Mouse (Mus musculus) thymus, postnatal 36 days (tissue): ENCODE results near the gene Adat3.
"Not testable (repeated sequence)": the region's sequence is repeated elsewhere in the genome, so short reads cannot be mapped to it uniquely, and the experiment has no call there.

Experiments
- DNase-seq, 2 experiments: peaks; one replicate each; pipeline ENCODE4 v3.0.0; 2022; ENCODE audit warnings: mixed read lengths in 2 of 2

The Adat3 gene

DNA sequence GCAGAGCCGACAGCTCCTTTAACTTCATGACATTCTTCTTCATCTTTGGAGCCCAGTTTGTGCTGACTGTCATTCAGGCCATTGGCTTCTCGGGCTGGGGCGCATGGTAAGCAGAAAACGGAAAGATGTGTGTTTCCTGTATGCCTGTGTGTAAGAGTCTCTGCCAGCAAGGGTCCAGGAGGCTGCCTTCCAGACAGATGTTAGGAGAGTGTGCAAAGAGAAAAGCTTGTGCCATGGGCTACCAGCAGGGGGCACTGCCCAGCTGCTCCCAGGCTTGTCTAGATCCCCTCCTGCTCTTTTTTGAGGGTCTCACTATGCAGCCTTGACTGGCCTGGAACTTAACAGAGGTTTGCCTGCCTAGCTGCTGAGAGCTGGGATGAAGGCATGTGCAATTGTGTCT is 8.3 kb downstream of the Adat3 start:
- DNase-seq: peak; percentile 81 to 85

DNA sequence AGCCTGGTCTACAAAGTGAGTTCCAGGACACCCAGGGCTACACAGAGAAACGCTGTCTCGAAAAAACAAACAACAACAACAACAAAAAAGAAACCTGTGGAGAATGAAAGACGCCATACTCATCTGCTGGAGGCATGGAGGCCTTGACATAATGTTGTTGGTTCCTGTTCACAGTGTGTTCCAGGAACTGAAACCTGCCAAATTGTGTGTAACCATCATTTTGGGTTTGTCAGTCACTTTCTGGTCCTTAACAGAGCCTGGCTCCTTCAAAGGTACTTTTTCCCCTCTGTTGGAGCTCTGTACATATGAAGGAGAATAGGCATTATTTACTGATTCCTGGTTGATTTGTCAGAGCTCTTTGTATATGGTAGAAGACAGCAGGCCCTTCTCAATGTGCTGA is 9.2 kb downstream of the Adat3 start:
- DNase-seq: no peak

DNA sequence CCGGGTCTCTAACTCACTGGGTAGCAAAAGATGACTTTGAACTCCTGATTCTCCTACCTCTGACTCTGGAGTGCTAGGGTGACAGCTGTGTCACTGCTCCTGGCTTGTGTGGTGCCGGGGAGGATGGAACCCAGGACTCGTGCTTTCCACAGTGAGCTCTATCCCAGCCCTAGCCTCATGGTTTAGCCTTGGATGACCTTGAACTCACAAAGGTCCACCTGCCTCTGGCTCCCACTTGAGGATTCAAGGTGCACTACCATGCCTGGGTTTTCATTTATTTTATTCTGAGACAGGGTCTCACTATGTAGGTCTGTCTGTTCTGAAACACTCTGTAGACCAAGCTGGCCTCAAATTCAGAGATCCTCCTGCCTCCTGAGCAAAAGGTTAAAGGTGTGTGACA is 11.1 kb downstream of the Adat3 start:
- no peak for DNase-seq

DNA sequence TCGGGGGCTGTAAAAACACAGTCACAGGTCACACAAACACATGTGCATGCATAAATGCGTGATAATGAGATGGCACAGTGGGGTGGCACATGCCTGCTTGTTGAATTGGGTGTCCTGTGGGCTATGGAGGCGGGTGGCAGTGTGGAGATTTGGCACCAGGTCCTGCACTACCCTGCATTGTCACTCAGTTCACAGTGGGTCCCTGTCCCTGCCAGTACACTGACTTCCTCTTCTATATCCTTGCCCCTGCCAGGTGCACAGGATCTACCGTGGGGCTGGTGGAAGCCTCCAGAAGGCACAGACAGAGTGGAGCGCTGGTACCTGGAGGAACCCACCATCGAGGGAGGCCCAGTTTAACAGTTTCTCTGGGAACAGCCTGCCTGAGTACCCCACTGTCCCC is 11.7 kb downstream of the Adat3 start:
- peak; percentile 44 to 60 for DNase-seq

DNA sequence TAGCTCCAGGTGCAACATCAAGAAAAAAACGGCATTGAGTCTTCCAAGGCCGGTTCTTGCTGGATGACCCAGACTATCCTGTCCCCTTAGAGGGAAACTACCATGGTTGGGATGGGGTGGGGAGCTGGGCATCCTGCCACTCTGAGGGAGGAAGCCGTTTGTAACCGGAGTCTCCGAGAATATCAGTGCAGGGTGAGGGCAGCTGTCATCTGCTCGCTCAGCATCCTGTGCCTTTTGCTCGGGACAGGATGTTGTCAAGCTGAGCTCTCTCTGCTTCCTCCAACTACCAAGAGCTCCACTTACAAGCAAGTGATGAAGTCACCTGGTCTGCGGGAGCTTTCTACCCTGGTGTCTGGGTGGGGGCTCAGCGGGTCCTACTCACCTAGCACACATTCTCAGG is 15.5 kb downstream of the Adat3 start:
- peak; percentile 72 to 87 for DNase-seq

DNA sequence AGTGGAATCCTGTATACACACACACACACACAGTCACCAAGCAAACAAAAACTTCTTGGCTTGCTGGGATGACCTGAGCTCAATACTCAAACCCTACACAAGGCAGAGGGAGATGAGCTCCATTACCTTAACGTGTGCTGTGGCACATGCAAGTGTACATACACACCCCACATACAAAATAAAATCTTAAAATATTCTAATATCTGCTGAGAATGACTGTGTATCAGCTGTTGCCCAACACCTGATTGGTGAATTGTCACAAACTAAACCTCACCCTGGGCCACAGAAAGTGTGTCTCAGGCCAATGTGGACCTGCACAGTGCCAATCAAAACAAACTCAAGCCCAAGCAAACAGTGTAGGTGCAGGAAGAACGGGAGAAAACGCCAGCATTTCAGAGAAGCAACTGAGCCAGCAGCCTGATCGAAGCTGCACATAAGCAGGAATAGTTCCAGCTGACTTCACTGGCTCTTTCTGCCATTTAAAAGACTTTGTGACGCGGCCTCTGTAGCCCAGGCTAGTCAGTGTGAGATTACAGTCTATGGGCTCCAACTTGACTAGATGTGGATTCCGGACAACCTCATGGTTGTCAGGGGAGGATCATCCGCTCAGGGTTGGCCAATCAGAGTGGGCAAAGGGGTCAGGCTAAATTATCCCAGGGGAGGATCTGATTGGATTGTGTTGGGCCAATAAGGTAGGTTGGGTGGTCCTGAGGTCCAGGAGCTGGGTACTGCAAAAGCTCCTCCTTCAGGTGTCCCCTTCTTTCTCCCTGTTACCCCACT is 17.0 kb downstream of the Adat3 start:
- no peak for DNase-seq

DNA sequence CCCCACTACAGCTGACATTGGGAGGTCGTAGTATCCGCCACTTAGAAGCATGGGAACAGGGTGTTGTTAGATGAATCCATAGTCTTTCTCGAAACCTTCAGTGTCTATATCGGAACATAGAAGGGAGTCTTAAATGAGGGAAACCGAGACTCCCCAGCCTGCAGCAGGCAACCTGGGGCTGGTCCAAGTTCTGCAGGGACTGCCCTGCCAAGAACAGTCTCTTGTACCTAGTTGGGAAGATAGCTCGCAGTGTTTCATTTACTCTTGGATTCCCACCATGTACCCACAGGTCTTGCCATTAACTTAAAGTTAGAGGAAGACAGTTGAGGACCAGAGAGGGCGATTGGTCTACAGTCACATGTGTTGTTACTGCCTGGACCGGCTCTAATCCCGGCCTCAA is 17.7 kb downstream of the Adat3 start:
- DNase-seq: no peak

DNA sequence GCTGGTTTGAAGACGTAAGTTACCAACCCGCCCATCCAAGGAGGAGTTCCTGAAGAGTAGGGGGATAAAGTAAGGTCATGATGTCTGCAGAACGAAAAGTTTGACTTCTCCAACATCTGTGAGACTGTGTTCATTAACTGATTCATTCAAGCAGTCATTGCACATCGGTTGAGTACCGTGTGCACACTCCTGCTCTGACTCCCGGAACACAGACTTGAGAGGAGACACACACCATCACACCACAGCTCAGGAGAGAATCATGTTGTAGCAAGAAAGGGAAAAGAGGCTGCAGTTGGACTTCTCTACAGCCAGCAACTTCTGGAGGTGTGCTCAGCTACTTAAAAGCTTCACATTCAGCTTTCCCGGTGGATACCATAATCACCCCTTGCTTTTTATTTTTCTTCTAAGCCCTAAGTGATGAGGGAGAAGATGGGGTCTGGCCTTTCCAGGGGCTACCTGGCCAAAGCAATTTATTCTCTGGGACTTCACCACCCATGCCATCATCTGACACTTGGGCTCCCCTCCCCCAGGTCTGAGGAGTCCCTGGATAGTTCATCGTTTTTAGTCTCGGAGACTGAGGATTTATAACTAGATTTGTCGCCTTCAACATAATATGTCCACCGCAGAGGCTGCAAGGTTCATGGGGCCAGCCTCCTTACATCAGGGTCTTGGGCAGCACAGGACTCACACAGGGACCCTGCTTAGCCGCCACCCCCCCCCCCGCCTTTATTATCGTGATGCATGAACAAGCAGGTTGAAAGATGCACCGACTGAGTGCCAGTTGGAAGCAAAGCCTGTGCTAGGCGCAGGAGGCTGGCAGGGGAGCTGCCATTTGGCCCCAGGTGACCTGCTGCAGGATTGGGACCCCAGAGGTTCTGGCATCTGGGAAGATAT is 18.4 kb downstream of the Adat3 start:
- DNase-seq: no peak

DNA sequence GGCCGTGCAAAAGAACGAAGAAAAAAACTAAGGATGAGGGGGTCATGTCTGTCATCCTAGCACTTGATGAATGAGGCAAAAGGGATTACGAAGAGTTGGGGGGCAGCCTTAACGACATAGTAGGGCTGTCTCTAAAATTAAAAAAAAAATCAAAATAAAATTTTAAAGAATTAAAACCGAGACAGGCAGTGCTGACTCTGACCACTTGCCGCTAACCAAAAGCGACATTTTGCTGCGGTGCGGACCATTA is 18.9 kb downstream of the Adat3 start:
- no peak for DNase-seq

DNA sequence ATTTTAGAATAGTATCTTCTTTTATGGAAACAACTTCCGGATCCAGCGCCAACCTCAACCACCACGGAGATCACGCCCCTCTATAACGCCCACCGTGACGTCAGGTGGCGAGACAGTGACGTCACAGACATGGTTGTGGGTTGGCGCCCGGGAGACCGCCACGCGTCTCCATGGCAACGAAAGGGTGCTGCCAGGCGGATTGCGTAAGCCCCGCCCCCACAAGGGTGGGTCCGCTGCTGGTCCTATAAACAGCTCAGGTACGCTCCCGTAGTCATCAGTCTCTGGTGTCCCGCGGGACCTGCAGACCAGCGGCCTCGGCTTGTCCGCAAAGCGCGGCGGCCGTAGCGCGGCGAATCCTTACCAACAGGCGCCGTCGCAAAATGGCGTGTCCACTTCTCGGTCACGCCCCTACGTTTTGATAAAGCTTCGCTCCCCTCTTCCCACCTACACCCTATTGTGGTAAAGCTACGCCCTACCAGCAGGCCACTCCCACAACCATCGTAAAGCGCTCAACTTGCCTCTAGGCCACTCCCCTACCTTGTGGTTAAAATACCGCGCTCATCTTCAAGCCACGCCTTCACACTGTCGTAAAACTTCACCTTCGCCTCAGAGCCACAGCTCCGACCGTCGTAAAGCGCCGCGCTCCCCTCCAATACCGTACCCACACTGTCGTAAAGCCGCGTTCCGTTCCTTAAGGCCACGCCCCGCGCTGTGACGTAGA is 19.4 kb downstream of the Adat3 start:
- peak; percentile 98 to 99 for DNase-seq

DNA sequence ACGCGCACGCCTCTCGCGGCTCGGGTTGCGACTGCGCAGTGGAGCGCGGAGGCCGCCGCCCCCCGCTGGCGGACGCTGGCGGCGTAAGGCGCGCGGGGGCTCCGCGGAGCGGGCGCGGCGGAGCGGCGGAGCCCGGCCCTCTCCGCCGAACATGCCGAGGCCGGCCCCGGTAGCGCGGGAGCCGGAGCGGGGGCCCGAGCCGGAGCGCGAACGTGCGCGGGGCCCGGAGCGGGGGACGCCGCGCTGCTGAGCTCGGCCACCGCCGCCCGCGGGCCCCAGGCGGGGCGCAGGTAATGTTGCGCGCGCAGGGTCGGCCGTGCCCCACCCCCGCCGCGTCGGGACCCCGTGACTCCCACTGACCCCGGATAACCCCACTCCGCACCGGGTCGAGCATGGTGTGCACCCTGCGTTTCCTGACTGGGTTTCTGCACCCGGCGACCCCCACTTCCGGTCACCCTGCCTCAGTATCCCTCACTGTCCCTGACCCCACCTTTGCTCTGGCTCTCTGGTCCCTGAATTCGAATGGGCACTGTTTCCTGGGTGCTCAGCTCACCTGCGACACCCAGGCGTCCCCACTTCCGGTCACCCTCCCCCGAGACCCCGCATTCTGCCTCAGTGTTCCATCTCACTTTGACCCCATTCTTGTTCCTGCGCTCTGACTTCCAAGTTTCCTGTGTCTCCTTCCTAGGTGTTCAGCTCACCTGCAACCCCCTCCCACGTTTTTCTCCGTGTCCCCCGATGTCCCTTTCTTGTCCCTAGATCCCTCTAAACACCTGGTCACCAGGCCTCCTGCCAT is 20.2 kb downstream of the Adat3 start, which contains the start of gene Csnk1g2:
Gene Csnk1g2 (plus strand): TSS at position 178 of the 796 bp plus-strand sequence.
- DNase-seq: peak; percentile 78 to 87

DNA sequence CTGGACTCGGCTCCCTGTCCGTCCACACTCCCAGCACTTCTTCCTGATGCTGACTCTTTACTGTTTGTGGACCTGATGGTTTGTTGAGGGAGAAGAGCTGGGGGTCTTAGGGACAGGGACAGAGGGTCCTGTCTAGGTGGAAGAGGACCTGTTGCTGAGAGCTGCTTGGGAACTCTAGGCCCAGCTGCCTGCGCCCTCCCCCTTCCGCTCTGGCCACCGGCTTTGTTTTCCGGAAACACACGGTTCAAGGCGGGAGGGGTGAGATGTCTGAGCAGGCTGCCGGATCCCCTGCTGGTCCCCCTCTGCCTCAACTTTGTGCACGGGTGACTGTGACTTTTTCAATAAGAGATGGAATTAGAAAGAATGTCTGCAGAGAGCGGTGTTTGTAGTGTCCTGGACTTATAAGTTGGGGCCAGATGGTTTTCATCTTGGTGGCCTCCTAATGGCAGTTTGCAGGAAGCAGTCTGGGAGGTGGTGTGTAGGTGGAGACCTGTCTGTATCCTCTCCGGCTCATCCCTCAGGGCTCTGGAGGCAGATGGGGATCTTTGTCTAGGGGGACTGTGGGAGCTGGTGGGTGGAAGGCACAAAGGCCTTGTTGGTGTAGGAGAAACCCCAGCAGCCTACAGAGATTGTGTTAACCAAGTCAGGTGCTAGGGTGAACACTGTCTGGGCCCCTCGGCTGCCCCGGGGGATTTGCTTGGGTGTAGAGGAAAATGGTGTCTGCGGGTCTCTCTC is 20.9 kb downstream of the Adat3 start:
- DNase-seq: peak; percentile 82 to 89

DNA sequence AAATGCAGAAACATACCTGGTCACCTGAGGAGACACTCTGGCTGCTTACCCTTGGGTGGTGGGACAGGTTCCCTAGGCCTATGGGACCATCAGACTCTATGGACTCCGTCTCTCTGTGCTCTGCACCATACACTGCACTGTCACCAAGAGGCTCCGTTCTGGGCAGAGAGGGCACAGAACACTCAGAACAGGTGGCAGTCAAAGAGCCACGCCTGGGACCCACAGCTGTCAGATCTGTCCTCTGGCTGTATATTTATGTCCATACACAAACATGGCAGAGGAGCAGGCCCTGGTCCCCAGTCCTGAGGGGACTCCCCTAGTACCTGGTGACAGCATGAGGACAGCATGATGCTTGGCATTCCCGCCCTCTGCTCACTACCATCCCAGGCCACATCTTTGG is 23.1 kb downstream of the Adat3 start:
- DNase-seq: no peak

DNA sequence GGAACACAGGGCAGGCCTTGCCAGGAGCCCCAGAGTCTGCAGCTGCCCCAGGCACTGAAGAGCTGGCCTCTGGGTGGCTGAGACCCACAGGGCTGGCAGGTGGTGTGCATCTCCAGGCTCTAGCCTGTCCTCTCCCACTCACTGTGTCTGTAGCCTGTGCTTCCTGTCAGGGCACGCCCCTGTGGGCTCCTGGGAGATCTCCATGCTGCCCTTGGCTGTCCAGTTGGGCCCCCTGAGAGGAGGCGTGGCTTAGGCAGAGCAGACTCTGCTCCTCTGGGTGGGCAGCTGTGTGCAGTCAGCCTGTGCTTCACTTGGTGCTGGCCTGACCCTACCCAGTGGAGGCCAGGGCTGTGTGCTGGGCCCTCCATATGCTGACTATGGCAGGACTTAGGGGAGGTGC is 25.0 kb downstream of the Adat3 start:
- DNase-seq: no peak

DNA sequence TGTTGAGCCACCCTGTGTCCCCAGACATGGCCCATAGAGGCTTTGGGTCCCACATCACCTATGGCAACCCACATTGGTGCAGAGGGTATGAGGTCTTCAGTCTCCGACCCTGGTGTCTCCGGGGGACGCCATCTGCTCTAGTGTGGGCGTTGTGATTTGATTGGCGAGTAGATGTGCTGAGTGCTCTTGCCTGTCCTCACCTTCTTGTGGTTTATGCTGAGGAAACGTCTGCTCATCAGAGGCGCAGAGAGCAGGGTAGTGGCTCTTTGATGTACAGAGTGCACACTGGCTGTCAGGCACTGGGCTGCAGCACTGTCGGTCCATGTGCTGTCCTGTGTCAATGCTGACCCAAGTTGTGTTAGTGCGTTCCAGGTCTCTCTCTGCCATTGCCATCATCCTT is 26.2 kb downstream of the Adat3 start:
- DNase-seq: no peak

DNA sequence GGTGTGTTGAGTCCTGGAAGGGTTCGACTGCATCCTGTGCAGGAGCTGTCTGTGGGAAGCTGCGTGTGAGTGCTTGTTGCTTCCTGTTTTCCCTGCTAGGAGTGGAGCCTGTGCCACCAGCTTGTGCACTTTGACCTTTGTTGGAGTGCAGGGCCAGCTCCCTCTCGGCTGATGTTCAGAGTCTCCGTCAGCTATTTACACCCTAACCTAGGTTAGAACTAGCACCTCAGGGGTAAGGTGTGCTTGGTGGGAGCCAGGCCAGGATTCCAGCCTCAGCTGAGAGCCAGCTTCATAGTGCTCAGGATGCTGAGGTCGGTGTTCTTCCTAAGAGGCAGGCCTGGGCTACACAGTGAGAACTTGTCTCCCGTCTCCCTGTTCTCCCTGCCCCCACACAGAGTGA is 32.7 kb downstream of the Adat3 start:
- DNase-seq: no peak

DNA sequence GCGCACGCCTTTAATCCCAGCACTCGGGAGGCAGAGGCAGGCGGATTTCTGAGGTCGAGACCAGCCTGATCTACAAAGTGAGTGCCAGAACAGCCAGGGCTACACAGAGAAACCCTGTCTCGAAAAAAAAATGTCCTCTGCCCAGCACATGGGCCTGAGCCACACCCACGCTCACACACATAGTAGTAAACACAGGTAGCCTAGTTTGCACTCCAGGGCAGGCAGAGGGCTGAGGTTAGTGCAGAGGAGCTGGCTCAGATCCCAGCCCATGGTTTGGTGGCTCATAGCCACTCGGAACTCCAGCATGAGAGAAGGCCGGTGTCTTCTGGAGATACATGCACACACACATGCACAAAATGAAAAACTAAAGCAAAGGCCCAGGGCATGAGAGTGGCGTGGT is 44.3 kb downstream of the Adat3 start:
- DNase-seq: no peak

DNA sequence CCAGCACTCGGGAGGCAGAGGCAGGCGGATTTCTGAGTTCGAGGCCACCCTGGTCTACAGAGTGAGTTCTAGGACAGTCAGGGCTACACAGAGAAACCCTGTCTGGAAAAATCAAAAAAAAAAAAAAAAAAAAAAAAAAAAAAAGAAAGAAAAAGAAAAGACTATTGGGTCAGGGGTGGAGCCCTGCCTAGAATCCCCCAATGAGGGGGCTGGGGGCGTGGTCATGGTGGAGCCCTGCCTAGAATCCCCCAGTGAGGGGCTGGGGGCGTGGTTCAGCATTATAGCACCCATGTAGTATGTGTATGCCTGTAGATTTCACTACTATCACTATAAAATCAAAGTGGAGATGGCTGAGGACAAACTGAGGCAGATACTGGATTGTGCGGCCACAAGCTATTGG is 47.2 kb downstream of the Adat3 start:
- DNase-seq: not testable (repeated sequence)

DNA sequence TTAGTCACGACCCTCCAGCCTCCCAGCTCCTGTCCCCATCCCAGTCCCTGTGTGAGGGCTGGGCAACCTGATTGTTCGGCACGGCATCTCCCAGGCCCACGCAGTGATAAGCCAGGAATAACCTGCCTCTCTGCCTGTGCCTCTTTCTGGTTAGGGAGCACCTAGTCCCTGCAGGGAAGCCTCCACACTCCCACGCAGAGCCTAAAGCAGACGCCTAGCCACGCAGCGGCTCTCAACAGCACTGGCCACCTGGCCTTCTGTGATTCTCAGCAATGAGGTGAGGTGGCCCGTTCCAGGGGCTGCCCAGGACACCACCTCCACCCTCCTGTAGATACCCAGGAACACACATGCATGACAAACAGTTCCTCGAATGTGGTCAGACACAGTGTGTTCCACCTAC is 47.7 kb downstream of the Adat3 start:
- DNase-seq: no peak

DNA sequence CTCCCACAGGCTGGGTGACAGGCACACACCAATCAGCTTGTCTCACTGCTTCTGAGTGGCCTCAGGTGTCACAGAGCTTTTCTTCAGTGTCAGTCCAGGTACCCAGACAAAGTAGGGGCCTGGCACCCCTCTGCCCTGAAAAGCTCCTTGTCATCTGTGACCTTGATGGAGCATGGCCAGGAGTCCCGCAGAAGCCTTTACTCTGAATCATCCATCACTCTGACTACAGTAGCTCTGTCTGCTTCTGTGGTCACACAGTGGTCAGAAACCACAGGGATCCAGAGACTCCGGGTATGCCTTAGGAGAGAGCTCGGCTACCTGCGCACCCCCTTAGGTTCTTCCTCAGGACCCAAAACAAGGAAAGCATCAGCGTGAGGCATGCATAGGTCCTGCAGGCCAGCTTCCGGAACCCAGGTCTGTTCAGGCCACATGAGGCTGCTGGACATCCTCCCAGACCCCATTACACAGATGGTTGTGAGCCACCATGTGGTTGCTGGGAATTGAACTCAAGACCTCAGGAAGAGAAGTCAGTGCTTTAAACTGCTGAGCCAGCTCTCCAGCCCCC is 50.6 kb downstream of the Adat3 start:
- no peak for DNase-seq

DNA sequence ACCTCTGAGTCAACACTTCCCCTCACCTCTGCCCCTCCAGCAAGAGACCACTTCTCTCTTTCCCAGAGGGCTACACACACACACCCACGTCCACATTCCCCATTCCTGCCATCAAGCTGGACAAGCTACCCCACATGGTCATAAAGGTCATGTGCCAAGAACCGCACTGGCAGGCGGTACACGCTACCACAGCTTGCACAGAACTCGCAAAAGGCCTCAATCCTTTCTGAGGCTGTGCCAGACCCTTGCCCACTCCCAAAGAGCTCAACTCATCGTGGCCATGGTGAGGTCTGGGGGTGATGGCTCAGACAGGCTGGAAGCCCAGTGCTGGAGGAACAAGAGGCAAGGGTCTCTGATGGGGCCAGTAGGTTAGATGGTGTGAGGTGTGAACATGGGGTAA is 52.2 kb downstream of the Adat3 start:
- no peak for DNase-seq
